Mouse (Mus musculus) kidney, adult 9 months (tissue): ENCODE measurements around the gene Asl.

ENCODE experiments used
- DNase-seq: peaks from one replicate; pipeline ENCODE4 v3.0.0; 2022

Asl gene

DNA sequence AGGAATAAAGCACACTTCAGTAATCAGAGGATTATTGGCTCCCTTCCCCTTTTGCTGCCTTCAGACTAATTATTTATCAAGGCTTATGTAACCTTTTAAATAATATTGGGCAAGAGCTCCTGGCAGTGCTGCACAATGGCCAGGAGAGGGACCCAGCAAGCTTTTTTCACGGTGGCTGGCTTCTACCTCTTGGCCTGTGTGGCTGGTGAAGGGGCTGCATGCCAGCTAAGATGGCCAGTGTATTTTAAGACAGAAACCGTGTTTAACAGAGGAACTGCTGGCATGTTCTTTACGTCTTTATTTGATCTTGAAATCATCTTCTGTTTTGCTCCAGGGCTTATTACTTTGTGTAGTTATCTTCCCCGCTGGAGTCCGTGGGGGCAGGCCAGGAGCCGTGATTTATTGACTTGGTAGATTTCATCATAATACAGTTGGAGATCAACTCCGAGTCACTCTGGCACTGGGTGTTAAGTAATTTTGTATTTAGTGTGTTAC lies 15.2 kb upstream of the Asl start:
- peak; percentile 94 for DNase-seq

DNA sequence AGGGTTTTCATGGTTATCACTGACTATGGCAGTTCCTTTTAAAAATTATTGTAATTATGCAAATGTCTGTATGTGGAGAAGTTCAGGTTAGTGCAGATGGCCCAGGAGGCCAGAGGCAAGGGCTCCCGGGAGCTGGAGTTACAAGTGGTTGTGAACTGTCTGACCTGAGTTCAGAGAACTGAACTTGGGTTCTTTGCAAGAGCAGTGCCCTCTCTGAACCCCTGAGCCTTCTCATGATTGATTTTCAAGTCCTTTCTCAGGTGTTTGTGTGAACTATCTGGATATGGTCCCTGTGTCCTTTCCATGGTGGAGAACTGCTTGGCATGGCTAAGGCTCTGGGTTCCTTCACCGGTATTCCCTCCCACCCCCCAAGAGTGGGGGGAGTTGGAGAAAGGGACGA lies 14.7 kb upstream of the Asl start:
- peak; percentile 51 for DNase-seq

DNA sequence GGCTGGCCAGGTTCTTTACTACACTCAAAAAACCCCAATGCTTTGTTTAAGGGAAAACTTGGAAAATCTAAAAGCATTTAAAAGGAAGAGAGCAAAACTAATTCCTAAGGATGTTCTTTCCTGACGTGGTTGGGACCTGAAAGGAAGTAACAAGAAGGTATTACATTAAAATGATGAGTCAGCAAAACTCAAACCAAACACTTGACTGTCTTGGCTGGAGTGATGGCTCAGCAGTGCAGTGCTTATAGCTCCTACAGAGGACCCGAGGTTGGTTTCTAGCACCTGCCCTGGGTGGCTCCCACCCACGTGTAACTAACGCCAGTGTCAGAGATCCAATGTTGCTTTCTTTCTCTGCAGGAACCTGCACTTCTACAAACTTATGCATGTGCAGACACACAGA lies 12.2 kb upstream of the Asl start:
- DNase-seq: no peak

DNA sequence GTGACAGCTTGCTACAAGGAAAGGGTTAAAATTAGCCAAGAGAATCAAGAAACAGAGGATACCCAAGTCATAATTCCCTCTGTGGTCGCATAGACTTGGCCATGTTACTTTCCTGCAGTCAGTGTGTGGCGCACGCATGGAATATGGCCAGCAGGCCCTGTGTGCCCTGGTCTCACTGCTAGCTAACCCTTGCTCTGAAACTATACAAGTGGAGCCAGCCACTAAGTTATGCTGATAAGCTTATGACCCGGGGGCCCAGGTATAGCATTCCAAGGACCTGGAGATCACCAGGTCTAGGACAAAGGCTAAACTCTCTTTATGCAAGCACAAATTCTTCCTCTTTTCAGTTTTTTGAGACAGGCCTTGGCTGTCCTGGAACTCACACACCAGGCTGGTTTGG lies 11.8 kb upstream of the Asl start:
- DNase-seq: no peak

DNA sequence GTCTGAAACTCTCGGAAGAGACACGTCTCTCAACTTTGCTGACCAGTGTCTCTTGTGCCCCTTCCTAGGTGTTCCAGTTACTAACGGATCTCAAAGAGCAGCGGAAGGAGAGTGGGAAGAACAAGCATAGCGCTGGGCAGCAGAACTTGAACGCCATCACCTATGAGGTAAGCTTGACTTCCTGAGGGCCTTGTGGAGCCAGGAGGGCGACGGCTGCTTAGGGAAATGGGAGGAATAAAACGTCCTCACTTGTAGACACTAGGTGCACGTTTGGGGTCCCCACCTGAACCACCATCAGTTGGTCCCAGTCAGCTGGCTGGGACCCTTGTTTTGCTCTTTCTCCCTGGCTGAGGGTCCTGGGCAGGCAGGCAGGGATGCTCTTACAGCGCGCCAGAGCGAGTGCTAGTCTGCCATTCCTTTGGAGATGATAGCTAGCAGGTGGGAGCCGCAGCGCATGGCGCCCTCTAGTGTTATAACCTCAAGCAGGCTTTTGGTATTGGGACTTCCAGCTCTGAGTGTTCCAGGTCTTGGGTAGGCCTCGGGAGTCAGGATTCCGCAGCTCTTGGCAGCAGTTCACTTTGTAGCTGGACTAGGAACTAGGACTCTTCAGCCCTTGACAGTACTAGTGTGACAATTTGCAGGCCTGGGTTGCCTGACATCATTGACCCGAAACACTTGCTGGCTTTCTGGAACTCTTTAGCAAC lies 8.9 kb upstream of the Asl start:
- peak; percentile 83 for DNase-seq

DNA sequence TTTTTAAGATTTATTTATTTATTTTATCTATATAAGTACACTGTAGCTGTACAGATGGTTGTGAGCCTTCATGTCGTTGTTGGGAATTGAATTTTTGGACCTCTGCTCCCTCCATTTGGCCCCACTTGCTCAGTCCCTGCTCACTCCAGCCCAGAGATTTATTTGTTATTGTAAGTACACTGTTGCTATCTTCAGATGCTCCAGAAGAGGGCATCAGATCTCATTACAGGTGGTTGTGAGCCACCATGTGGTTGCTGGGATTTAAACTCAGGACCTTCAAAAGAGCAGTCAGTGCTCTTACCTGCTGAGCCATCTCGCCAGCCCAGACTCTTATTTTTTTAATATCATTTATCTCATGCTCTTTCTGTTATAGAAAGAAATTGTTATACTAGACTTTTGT lies 7.3 kb upstream of the Asl start:
- DNase-seq: peak; percentile 55

DNA sequence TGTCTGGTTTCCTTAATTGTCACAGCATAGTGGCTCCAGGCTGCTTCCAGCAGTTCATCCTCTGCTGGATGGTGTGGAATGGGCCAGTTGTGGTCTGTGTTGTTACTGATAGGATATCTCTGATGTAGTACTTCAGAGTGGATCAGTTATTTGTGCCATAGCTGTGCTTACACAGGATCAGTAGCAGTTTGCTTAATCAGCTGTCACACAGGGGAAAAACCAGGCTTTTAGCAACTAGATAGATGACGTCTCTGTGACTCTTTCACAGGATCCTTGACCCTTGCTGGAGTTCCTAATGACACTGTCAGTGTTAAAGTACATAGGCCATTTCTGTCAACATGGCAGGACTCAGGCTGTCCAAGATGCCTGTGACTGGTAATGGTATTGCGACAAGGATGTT lies 4.8 kb upstream of the Asl start:
- no peak for DNase-seq

DNA sequence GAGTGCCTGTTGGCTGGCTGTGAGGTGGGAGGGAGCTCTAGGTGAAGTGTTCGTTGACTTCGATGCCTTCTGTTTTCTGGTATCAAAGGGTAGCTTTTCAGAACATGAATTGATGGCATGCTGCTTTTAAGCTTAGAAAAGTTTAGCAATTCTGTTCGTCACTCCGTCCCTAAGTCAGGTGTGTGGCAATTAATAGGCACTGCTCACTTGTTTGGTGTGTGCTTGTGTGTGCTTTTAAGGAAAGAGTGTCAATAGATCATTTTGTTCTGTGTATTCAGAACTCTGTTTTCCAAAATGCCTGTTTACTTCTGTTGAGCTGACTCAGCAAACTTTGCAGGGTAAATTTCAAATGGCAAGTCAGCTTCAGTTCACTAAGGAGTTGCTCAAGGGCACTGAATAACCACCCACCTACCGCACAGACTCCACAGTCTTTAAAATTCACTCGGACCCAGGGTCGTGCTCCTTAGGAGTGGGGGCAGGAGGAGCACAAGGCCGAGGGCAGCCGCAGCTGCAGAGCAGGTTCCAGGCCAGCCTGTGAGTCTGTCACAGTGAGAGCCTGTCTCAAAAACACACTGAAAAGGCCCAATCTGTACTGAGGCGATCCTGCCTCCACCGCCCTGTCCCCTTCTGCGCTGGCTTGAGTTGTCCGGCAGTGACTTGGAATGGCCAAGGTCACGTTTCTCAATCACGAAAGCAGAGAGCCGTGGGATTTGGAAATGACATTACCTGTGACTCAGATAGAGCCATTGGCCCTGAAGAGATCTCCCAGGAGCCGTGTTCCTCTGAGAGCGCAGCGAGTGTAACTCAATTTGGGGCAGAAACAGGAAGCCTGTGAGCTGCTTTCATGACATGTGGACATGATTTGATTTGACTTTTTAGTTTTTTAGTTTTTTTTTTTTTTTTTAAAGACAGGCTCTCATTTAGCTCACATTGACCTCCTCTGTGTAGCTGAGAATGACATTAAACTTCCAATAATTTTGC lies 2.7 kb upstream of the Asl start:
- no peak for DNase-seq

DNA sequence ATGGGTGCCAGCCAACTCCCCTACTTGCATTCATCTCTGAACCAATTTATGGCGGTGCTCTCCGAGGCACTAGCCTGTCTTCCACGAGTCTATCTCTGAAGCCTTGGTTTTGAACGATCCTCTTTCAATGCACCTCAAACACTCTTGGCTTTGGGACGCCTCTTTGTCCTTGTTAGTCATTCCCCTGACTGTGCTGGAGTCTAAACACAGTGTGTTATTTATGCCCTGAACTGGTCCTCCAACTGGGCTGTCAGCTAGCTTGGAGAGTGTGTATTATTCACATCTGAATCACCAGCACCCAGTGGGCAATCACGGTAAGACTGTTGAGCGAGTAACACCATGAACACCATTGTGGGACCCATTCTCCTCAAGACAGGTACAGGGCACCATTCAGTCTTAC lies 1.4 kb downstream of the Asl start:
- DNase-seq: no peak

DNA sequence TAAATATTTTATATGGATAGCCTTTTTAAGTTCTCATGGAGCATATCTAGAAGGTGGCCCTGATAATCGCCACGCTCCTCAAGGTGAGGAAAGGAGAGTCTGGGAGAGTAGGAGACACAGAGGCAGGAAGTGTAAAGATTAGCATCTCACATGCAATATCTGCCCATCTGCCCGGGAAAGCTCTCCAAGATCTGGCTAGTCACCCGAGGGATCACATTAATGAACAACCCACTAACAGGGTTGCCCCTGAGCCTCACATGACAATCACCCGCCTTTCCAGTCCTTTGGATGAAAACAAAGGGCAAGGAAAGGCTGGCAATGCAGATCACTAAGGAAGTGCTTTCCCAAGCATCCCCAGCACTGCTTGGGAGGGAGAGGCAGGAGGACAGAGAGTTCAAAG lies 1.9 kb downstream of the Asl start:
- peak; percentile 92 for DNase-seq

DNA sequence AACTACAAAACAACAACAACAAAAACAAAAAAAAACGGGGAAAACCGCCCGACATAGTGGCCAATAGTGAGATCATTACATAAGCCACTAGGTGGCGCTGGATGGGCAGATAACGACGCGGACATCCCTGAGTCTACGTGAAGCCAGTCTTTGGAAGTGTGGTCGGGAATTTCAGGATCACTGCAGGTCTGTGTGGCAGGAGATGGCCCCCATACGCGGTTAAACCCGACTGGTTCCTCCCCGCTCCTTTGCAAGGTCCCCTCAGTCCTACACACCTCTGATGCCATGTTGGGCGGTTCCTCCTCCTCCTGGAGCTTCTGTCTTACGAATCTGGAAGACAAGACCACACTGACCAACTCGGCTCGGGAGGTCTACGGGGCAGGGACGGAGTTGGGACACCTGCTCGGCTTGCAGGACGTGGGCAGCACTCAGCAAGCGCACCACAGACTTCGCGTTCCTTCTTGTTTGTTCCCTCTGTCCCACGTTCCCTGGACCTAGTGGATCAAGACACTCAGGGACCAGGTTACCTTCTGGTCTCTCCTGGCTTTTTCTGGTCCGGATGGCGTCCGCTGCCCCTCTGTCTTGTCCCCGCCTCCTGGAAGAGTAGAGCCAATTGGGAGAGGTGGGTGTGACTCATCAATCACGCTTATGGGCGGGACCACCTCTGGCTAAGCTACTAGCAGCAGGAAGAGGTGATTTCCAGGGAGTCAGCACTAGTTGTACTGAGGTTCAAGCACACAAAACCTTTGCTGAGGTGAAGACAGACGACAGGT lies 5.1 kb downstream of the Asl start:
- DNase-seq: peak; percentile 98

DNA sequence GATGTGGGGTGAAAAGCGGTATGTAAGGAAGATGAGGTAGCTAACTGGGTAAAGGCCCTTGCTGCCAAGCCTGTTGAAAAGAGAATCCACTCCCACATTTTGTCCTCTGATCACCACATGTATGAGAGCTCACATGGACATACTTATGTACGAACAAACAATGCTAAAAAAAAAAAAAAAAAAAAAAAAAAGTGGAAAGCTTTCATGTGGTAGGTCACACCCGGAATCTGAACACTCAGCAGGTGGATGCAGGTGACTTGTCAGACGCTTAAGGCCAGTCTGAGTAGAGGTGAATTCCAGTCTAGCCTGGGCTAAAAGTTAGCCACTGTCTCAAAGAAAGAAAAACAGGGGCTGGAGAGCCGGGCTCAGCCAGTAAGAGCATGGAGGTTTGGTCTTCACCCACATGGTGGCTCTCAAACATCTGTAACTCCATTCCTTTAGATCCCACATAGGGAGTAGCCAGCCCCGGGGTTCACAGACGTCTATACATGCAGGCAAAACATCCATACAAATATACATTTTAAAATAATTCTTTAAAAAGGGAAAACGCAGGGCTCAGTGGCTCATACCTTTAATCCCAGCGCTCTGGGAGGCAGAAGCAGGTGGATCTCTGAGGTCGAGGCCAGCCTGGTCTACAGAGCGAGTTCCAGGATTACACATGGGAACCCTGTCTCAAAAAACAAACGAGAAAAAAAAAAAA lies 5.8 kb downstream of the Asl start:
- no peak for DNase-seq

DNA sequence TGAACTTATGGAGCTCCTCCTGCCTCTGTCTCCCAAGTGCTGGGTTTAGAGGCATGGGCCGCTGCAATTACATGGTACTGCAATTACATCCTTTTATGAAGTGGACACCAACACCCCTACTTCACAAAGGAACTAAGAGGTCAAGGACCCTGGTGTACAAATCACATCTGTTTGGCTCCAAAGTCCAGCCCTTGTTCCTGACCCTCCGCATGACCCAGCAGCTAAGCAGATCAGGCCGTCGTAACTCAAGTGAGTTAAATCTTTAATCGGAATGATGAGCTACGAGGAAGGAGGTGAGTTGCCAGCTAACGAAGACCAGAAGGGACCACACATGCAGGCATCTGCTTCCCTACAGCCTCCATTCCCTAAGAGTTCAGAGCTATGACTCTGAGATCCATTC lies 6.7 kb downstream of the Asl start:
- peak; percentile 84 for DNase-seq

DNA sequence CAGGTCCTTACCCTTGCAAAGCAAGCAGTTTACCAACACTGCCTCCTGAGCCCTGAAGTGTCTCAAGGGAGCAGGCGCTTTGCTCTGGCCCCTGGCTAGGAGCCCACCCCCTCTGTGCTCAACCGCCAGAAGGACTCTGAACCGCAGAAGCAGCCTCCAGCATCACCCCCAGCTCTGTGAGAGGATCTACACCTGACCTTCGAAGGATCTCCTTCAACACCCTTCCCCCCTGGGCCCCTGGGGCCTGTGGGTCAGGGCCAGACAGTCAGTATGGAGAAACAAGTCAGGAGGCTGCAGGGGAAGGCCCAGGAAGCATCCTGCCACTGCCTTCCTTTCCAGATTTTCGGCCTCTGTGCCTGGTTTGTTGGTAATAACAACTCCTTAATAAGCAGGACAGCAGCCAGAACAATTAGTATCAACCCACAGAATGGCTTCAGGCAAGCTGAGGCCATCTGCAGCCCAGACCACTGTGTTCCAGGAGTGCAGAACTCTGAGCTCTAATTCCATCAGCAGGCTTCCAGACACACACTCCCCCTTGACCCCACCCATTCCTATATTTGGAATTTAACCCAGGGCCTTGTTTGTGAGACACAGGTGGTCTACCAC lies 7.6 kb downstream of the Asl start:
- peak; percentile 57 for DNase-seq

DNA sequence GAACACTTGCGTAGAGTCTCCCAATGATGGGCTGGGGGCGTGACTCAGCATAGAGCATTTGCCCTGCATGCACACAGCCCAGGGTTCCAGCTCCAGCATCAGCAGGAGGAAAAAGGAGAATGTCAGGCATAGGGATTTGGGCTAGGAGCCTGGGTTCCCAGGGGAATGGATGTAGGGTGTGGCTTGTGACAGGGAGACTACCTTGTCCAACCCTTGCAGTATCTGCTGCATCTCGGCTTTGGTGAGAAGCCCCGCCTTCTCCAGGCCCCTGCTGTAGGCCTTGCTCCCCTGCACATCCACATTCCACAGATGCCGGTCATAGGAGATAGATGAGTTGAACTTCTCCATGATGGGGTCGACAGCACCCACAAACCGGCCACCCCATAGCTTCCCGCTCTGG lies 9.6 kb downstream of the Asl start:
- no peak for DNase-seq

DNA sequence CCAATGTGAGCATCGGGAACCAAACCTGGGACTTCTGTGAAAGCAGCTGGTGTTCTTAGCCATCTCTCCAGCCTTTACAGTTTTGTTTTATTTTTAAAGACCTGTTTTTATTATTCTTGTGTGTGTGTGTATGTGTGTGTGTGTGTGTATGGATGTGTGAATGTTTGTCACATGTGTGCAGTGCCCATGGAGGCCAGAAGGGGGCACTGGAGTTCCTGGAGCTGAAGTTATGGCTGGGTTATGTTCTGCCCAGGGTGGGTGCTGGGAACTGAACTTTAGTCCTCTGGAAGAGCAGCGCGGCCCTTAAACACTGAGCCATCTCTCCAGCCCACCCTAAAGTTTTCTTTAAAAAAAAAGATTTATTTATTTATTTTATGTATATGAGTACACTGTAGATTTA lies 13.9 kb downstream of the Asl start:
- no peak for DNase-seq

DNA sequence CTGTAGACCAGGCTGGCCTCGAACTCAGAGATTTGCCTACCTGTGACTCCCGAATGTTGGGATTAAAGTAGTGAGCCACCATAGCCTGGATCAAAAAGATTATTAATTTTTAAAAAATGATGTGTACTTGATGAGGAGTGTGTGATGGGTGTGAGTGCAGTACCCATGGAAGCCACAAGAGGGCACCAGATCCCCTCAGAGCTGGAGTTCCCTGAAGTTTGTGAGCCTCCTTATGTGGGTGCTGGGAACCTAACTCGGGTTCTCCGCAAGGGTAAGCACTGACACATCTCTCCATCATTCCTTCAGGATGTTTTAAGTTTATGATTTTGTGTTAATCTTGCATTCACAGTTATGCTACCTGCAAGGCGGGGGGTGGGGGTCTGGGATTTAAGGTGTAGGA lies 18.1 kb downstream of the Asl start:
- DNase-seq: no peak

DNA sequence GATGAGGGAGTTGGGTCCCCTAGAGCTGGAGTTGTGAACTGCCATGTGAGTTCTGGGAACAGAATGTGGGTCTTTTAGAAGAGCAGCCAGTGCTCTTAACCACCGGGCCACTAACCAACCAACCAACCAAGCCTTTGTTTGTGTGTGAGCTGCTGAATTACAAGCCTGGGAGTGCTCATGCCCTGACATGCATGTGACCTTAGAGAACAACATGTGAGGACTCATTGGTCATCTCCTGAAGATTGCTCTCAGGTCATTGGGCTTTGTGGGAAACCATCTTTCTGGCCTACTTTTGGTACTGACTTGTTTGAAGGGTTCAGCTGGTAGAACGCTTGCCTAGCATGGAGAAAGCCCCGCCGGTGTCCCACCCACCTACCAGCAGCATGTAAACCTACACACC lies 19.3 kb downstream of the Asl start:
- no peak for DNase-seq

DNA sequence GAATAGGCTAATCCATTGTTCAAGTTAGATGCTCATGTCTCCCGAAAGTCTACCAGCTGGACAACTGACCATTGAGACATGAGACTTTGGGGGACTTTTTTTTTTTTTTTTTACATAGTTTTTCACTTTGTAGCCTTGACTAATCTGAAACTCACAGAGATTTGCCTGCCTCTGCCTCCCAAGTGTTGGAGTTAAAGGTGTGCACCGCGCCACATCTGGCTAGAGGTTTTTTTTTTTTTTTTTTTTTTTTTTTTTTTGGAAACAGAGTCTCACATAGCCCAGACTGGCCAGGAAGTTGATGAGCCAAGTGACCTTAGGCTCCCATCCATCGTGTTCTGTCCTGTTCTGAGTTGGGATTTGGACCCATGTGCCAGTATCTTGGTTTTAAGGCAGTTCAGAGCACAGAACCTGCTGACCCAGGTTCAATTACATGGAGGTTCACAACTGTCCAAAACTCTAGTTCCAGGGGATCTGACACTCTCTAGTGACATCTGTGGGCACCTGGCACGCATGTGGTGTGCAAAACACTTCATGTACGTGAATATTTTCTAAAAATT lies 20.9 kb downstream of the Asl start:
- no peak for DNase-seq

DNA sequence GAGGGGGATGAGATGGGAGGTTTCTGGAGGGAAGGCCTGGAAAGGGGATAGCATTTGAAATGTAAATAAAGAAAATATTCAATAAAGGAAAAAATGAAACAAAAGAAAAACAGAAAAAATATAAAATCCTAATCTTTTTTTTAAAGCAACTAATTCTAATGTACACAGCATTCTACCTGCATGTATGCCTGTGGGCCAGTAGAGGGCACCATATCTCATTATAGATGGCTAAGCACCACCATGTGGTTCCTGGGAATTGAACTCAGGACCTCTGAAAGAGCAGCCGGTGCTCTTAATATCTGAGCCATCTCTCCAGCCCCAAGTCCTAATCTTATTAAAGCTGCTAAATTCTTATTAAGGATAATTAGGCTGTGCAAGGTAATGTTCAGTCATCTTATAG lies 21.7 kb downstream of the Asl start:
- DNase-seq: no peak

DNA sequence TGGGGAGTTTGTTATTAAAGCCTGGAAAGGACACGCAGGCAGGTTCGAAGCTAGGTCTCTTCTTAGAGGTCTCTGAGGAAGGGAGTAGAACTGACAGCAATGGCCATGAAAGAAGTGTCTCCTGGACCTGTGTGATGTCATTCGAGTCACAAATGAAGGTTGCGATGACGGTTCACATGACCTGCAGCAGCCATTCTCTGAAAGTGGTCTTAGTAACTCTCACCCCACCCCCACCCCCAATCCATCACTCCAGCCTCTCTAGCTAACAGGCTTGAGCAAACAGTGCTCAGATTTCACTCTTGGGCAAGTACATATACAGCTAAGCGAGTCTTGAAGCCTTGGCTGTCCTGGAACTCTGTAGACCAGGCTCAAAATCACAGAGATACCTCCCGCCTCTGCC lies 25.8 kb downstream of the Asl start:
- DNase-seq: no peak
